Mouse (Mus musculus) C2C12 (cell line): ENCODE data around the gene Rxrb. TPM values are rescaled to one million over a fixed set of nuclear protein-coding genes. Genes with fewer than 3 reads are reported as not detected.

Experiments
- H3K27me3 ChIP-seq: one replicate; pipeline ENCODE4 v1.6.1; 2011; ENCODE audit not compliant: control insufficient read depth, insufficient read depth, insufficient read length
- H3K36me3 ChIP-seq: one replicate; pipeline ENCODE4 v1.6.1; 2011; ENCODE audit not compliant: control insufficient read depth, insufficient read depth
- H3K4me3 ChIP-seq: one replicate; pipeline ENCODE4 v1.5.1; 2011; ENCODE audit warnings: mild to moderate bottlenecking, control low read depth; ENCODE audit not compliant: poor library complexity, insufficient read depth, severe bottlenecking
- H3K79me2 ChIP-seq: one replicate; pipeline ENCODE4 v1.6.1; 2011; ENCODE audit not compliant: control insufficient read depth, insufficient read depth
- H3K79me3 ChIP-seq: one replicate; pipeline ENCODE4 v1.6.1; 2011; ENCODE audit warnings: low read depth, control low read depth
- H3ac ChIP-seq: one replicate; pipeline ENCODE3; 2011; ENCODE audit warnings: low read depth; ENCODE audit not compliant: control insufficient read depth, insufficient read length
- CEBPB ChIP-seq: IDR thresholded peaks from one replicate; pipeline ENCODE4 v1.6.1; 2011; ENCODE audit warnings: low read depth, mild to moderate bottlenecking, control low read depth, moderate library complexity
- CTCF ChIP-seq: IDR thresholded peaks from one replicate; pipeline ENCODE4 v1.5.1; 2011; ENCODE audit not compliant: control insufficient read depth, insufficient read depth, insufficient read length
- FOSL1 ChIP-seq: IDR thresholded peaks from one replicate; pipeline ENCODE4 v1.8.0; 2011; ENCODE audit warnings: mild to moderate bottlenecking, low read length; ENCODE audit not compliant: poor library complexity, insufficient read depth, severe bottlenecking
- MAX ChIP-seq: IDR thresholded peaks from one replicate; pipeline ENCODE4 v1.6.1; 2011; ENCODE audit warnings: mild to moderate bottlenecking, control low read depth
- MYOD1 ChIP-seq: IDR thresholded peaks from one replicate; pipeline ENCODE4 v1.6.1; 2011; ENCODE audit warnings: low read depth; ENCODE audit not compliant: control insufficient read depth, insufficient read length
- MYOG ChIP-seq: IDR thresholded peaks from one replicate; pipeline ENCODE4 v1.6.1; 2011; ENCODE audit not compliant: control insufficient read depth, insufficient read length; ENCODE audit errors: extremely low read depth
- USF1 ChIP-seq: IDR thresholded peaks from one replicate; pipeline ENCODE4 v1.6.1; 2011; ENCODE audit warnings: low read depth, mild to moderate bottlenecking, control low read depth, moderate library complexity
- polyA plus RNA-seq: library from polyadenylated mRNA; unstranded; fragments of >200 nt; fragmentation: generic; extraction: Trizol; gene quantifications from one replicate; pipeline ENCODE4 v1.2.1, GENCODE M21; 2012; ENCODE audit warnings: missing spikeins

The Rxrb gene
- polyA plus RNA-seq, 1 experiment: 39.0 TPM

DNA sequence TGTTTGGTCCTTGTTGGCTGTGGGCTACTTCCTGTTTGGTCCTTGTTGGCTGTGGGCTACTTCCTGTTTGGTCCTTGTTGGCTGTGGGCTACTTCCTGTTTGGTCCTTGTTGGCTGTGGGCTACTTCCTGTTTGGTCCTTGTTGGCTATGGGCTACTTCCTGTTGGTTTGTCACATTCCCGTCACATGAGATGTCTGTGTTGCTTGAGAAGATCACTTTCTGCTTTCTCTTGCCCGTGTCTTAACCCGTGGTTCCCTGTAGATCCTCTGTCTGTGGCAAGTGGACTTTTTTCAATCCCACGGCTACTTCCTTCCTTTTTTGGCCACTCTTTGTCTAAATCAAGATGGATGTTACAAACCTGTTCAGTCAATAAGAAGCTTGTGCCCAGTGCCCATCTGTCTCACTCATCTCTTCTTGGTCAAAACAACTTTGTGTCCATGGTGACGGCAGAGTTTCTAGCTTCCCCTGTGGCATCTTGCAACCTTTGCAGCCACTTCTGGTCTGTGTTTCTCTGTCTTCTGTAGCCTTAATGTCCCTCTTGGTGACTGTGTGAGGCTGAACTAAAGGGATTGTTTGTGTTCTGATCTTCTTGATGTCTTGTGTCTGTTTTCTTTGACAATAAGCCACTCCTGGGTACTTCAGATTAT is 15.9 kb downstream of the Rxrb start:
- Histone ChIP-seq H3ac (no peak overlapping the region), H3K79me3 (no peaks in the 10 kb centered on the region), H3K36me3 (no peaks in the 10 kb centered on the region), H3K27me3 (no peaks in the 10 kb centered on the region), H3K79me2 (no peaks in the 10 kb centered on the region), H3K4me3 (no peak overlapping the region)
- TF ChIP-seq MYOG: no peak
- no peak for TF ChIP-seq CTCF
- TF ChIP-seq FOSL1: no peak
- no peak for TF ChIP-seq MYOD1
- no peak for TF ChIP-seq USF1
- TF ChIP-seq MAX: no peak
- no peak for TF ChIP-seq CEBPB

- no peaks in the 10 kb centered on the region for H3K36me3 ChIP-seq
- H3K27me3 ChIP-seq: no peaks in the 10 kb centered on the region
- TF ChIP-seq CEBPB: no peak
- no peak for TF ChIP-seq MAX
- no peak for TF ChIP-seq USF1
- no peak for TF ChIP-seq CTCF
- TF ChIP-seq FOSL1: no peak
- TF ChIP-seq MYOD1: no peak
- TF ChIP-seq MYOG: no peak
- H3K79me2 ChIP-seq: no peaks in the 10 kb centered on the region
- H3K4me3 ChIP-seq: no peak overlapping the region
- H3K79me3 ChIP-seq: no peaks in the 10 kb centered on the region
- H3ac ChIP-seq: no peak overlapping the region
These were observed 25.6 kb downstream of the Rxrb start for GRCm38 (mm10) chr17:34057224-34057623.

GRCm38 (mm10) chr17:34068864-34069263 is 37.3 kb downstream of the Rxrb start:
- no peak for TF ChIP-seq MAX
- no peak for TF ChIP-seq MYOD1
- no peak for TF ChIP-seq CTCF
- TF ChIP-seq MYOG: no peak
- TF ChIP-seq CEBPB: no peak
- no peak for TF ChIP-seq USF1
- TF ChIP-seq FOSL1: no peak
- H3K79me3 ChIP-seq: no peaks in the 10 kb centered on the region
- no peaks in the 10 kb centered on the region for H3K36me3 ChIP-seq
- no peak overlapping the region for H3K4me3 ChIP-seq
- no peaks in the 10 kb centered on the region for H3K79me2 ChIP-seq
- peaks cover 3% of the 10 kb centered on the region for H3K27me3 ChIP-seq
- H3ac ChIP-seq: no peak overlapping the region

DNA sequence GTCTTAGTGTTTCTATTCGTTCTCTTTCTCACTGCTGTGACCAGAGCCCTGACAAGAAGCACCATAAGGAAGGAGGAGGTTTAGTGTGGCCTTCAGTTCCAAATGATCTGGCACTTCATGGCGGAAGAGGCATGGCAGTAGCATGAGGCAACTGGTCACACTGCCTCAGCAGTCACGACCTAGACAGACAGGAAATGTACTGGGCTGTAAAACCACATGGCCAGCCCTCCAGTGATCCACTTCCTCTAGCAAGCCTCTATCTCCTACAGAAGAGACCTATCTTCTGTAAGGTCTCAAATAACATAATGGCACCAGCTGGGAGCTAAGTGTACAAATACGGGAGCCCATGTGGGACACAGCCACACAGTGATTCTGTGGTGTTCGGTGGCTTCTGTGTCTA is 40.5 kb downstream of the Rxrb start:
- Histone ChIP-seq H3K4me3 (no peak overlapping the region), H3K27me3 (peaks cover 1% of the 10 kb centered on the region), H3K79me2 (no peaks in the 10 kb centered on the region), H3K36me3 (no peaks in the 10 kb centered on the region), H3ac (no peak overlapping the region), H3K79me3 (no peaks in the 10 kb centered on the region)
- TF ChIP-seq USF1 (no peak), FOSL1 (no peak), MYOD1 (no peak), CEBPB (no peak), CTCF (no peak), MYOG (no peak), MAX (no peak)

- Histone ChIP-seq H3ac (no peak overlapping the region), H3K79me3 (no peaks in the 10 kb centered on the region), H3K4me3 (no peak overlapping the region), H3K36me3 (no peaks in the 10 kb centered on the region), H3K27me3 (no peaks in the 10 kb centered on the region), H3K79me2 (no peaks in the 10 kb centered on the region)
- no peak for TF ChIP-seq CTCF
These were observed 43.7 kb downstream of the Rxrb start for GRCm38 (mm10) chr17:34075271-34075670.

DNA sequence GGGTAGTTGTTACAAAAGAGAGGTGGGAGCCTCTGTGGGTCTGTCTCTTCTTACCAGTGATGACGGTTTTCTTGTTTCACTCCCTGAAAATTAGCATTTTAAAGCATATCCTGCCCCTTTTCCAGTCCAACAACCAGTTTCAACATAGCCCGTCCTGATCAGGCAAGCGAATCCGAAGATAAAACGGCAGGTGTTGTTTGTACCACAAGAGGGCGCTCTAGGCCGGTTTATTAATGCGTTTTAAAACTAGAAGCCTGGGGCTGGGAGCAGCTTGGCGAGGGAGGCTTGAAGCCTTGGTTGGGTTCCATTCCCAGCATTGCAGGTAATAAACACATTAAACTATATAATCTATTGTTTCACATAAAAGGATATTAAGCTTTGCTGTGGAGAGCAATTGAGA is 45.9 kb downstream of the Rxrb start:
- no peaks in the 10 kb centered on the region for H3K79me2 ChIP-seq
- H3K79me3 ChIP-seq: no peaks in the 10 kb centered on the region
- no peak for TF ChIP-seq CEBPB
- no peak for TF ChIP-seq MYOD1
- no peak overlapping the region for H3K4me3 ChIP-seq
- no peaks in the 10 kb centered on the region for H3K27me3 ChIP-seq
- no peak overlapping the region for H3ac ChIP-seq
- H3K36me3 ChIP-seq: no peaks in the 10 kb centered on the region
